Comparison of ENCODE assay signal across 11 mouse cellular contexts in the genomic region with DNA sequence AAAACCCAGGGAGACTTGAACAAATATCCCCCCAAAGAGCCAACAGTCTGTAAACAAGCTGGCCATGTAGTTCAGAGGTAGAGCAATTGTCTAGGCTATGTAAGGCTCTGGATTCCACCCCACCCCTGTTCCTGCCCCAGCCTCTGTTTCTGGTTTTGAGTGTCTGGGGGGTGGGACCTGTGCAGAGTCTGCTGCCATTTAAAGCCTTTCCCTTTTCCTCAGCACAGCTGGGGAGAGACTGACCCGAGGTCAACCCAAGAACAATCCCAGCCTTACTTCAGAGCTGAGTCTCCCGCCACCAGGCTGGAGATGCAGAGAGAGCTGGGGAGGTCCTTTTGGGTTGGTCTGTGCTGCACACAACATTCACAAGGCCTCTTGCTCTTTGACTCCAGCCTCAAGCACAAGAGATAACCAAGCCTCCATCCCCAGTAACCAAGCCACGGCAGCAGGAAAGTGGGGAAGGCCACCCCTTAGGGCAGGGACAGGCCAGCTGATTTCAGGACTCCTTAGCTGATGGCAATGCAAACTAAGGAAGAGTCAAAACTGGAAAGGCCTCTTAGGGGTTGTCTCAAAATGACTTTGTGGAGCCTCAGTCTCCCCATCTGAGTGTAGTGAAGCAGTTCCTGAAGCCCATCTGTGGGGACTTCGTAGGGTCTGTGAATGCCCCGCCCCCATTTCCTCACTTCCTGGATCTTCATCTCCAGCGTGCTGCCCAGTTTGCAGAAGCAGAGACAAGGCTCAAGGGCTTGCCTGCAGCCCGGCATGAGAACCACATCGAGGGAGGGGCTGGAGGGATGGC. TPM values are rescaled to one million over a fixed set of nuclear protein-coding genes. Genes with fewer than 3 reads are reported as not detected.
A peak's percentile ranks its signal among the peaks of the same experiment; 100 is the strongest.
DNase-seq lines count a peak whose midpoint lies in the region; ATAC-seq lines count a peak whose summit lies in the region.
"Had no signal": no experiment of that assay in that cellular context is flagged by ENCODE, and none has a peak within 500 bp of the region (broad histone marks: within the 10 kb centered on the region; RNA-seq: fewer than 3 reads in every experiment).

No protein-coding gene starts in this region.

- no peaks in the 10 kb centered on the region for H3K9me3 ChIP-seq in heart, embryonic 11.5 days (replicated peaks; ENCODE audit: control insufficient read depth, low read length)
- H3K9me3 ChIP-seq in embryonic facial prominence, embryonic 11.5 days (replicated peaks; ENCODE audit: control insufficient read depth, low read length): no peaks in the 10 kb centered on the region
- no peaks in the 10 kb centered on the region for H3K9me3 ChIP-seq in stomach, embryonic 14.5 days (ENCODE audit: control insufficient read depth, low read depth, low read length)
- H3K9me3 ChIP-seq in midbrain, embryonic 16.5 days (replicated peaks; ENCODE audit: control insufficient read depth, low read length, poor library complexity, severe bottlenecking): no peaks in the 10 kb centered on the region
- H3K9me3 ChIP-seq: G1E; midbrain, embryonic 12.5 days had no signal

- H3K36me3 ChIP-seq in heart, embryonic 11.5 days (ENCODE audit: control insufficient read depth, insufficient read depth, low read length): no peaks in the 10 kb centered on the region
- no peaks in the 10 kb centered on the region for H3K36me3 ChIP-seq in embryonic facial prominence, embryonic 11.5 days (replicated peaks; ENCODE audit: control insufficient read depth, insufficient read depth, low read depth, low read length)
- no peaks in the 10 kb centered on the region for H3K36me3 ChIP-seq in stomach, embryonic 14.5 days (ENCODE audit: control insufficient read depth, insufficient read depth, low read length)
- no peaks in the 10 kb centered on the region for H3K36me3 ChIP-seq in midbrain, embryonic 16.5 days (ENCODE audit: control insufficient read depth, insufficient read depth, low read length)
- H3K36me3 ChIP-seq: G1E; midbrain, embryonic 12.5 days had no signal

- H3K9ac ChIP-seq in heart, embryonic 11.5 days (ENCODE audit: low read depth, low read length): no peak overlapping the region
- H3K9ac ChIP-seq in embryonic facial prominence, embryonic 11.5 days (replicated peaks; ENCODE audit: low read length): no peak overlapping the region
- H3K9ac ChIP-seq in stomach, embryonic 14.5 days (replicated peaks; ENCODE audit: low read depth, low read length): no peak overlapping the region
- no peak overlapping the region for H3K9ac ChIP-seq in midbrain, embryonic 16.5 days (ENCODE audit: low read depth, low read length)
- H3K9ac ChIP-seq: midbrain, embryonic 12.5 days had no signal

- no peak overlapping the region for H3K27ac ChIP-seq in heart, embryonic 11.5 days (ENCODE audit: low read depth, low read length)
- no peak overlapping the region for H3K27ac ChIP-seq in embryonic facial prominence, embryonic 11.5 days (replicated peaks; ENCODE audit: low read depth, low read length)
- H3K27ac ChIP-seq in stomach, embryonic 14.5 days (ENCODE audit: low read length): no peak overlapping the region
- no peak overlapping the region for H3K27ac ChIP-seq in midbrain, embryonic 16.5 days (ENCODE audit: low read length)
- H3K27ac ChIP-seq: midbrain, embryonic 12.5 days had no signal

- DNase-seq in heart, postnatal 25 days (ENCODE audit: low spot score): no peak
- peak; percentile 30 to 61 for DNase-seq in spleen, postnatal 4 days (ENCODE audit: low spot score in 2 of 2)
- no peak for DNase-seq in spleen, adult 18-20 months
- peak; percentile 60 for DNase-seq in embryonic facial prominence, embryonic 11.5 days (ENCODE audit: low spot score)
- DNase-seq in urinary bladder, postnatal 14 days (ENCODE audit: low spot score): no peak
- DNase-seq: kidney, adult 2 months had no signal

- no peaks in the 10 kb centered on the region for H3K27me3 ChIP-seq in heart, embryonic 11.5 days (ENCODE audit: control insufficient read depth, insufficient read depth, low read length)
- H3K27me3 ChIP-seq in embryonic facial prominence, embryonic 11.5 days (ENCODE audit: control insufficient read depth, insufficient read depth, low read length): no peaks in the 10 kb centered on the region
- no peaks in the 10 kb centered on the region for H3K27me3 ChIP-seq in stomach, embryonic 14.5 days (ENCODE audit: control insufficient read depth, insufficient read depth, low read length)
- H3K27me3 ChIP-seq in midbrain, embryonic 16.5 days (ENCODE audit: control insufficient read depth, insufficient read depth, low read depth, low read length): no peaks in the 10 kb centered on the region
- H3K27me3 ChIP-seq: midbrain, embryonic 12.5 days had no signal

- ATAC-seq in heart, embryonic 11.5 days (replicated peaks; ENCODE audit: insufficient number of reproducible peaks, low FRiP score, low TSS enrichment): 0 out of 2 replicates have a peak, but pooled peaks have one; percentile 31
- peak; percentile 46; the same call in 1 of the 2 replicates for ATAC-seq in embryonic facial prominence, embryonic 11.5 days (replicated peaks; ENCODE audit: insufficient number of reproducible peaks, low FRiP score, low TSS enrichment, low read depth)
- peak; percentile 39; the same call in 1 of the 2 replicates for ATAC-seq in stomach, embryonic 14.5 days (ENCODE audit: insufficient number of reproducible peaks, insufficient read depth, low FRiP score, low read depth)
- ATAC-seq in midbrain, embryonic 16.5 days: no peak

- no peak overlapping the region for H3K4me3 ChIP-seq in heart, embryonic 11.5 days (ENCODE audit: low read depth, low read length)
- no peak overlapping the region for H3K4me3 ChIP-seq in embryonic facial prominence, embryonic 11.5 days (ENCODE audit: low read depth, low read length)
- no peak overlapping the region for H3K4me3 ChIP-seq in stomach, embryonic 14.5 days (ENCODE audit: low read depth, low read length)
- no peak overlapping the region for H3K4me3 ChIP-seq in midbrain, embryonic 16.5 days (ENCODE audit: low read depth, low read length)
- H3K4me3 ChIP-seq: midbrain, embryonic 12.5 days had no signal

- intact Hi-C loops in heart, postnatal 25 days (cut with DNase I): loop anchor here (2.0 kb wide), 1 partner anchor 13 kb away; no protein-coding TSS in a partner anchor

- 45% methylated on average over 8 of the region's 8 CpGs for WGBS in heart, embryonic 11.5 days (ENCODE audit: insufficient replicate concordance)
- 38% methylated on average over 8 of the region's 8 CpGs for WGBS in embryonic facial prominence, embryonic 11.5 days
- 43% methylated on average over 8 of the region's 8 CpGs for WGBS in stomach, embryonic 14.5 days
- WGBS in midbrain, embryonic 16.5 days: 52% methylated on average over 8 of the region's 8 CpGs

- H3K4me1 ChIP-seq in heart, embryonic 11.5 days (ENCODE audit: control insufficient read depth, insufficient read depth, low read length): peaks cover 5% of the 10 kb centered on the region
- H3K4me1 ChIP-seq in embryonic facial prominence, embryonic 11.5 days (ENCODE audit: control insufficient read depth, insufficient read depth, low read length): no peaks in the 10 kb centered on the region
- peaks cover 3% of the 10 kb centered on the region; the same call in 1 of the 2 replicates for H3K4me1 ChIP-seq in stomach, embryonic 14.5 days (ENCODE audit: control insufficient read depth, insufficient read depth, low read length)
- no peaks in the 10 kb centered on the region for H3K4me1 ChIP-seq in midbrain, embryonic 16.5 days (ENCODE audit: control insufficient read depth, insufficient read depth, low read length)

- no peak overlapping the region for H3K4me2 ChIP-seq in heart, embryonic 11.5 days
- H3K4me2 ChIP-seq in embryonic facial prominence, embryonic 11.5 days (ENCODE audit: low read depth, low read length): no peak overlapping the region
- no peak overlapping the region for H3K4me2 ChIP-seq in stomach, embryonic 14.5 days (replicated peaks; ENCODE audit: low read depth, low read length)
- H3K4me2 ChIP-seq in midbrain, embryonic 16.5 days (ENCODE audit: low read length): no peak overlapping the region
- H3K4me2 ChIP-seq: midbrain, embryonic 12.5 days had no signal

RNA-seq across cellular contexts. Expression of a gene that starts 15.4 kb away (rescaled TPM):
- 1.9 and 3.4 TPM in 2 replicates for polyA plus RNA-seq in heart, embryonic 11.5 days (2014; fragmentation: Nextera tagmentation; extraction: Ambion mirVana)
- total RNA-seq in heart, postnatal 25 days (2021): 10 to 100 TPM; 41.8 to 77.1 TPM
- polyA plus RNA-seq in embryonic facial prominence, embryonic 11.5 days (2014; fragmentation: Nextera tagmentation; extraction: Ambion mirVana): 6.3 and 6.9 TPM in 2 replicates
- polyA plus RNA-seq in stomach, embryonic 14.5 days (2014; fragmentation: Nextera tagmentation; extraction: Ambion mirVana): 2.5 and 3.0 TPM in 2 replicates
- polyA plus RNA-seq in midbrain, embryonic 16.5 days (2015; fragmentation: Nextera tagmentation; extraction: Ambion mirVana): 52.7 and 66.3 TPM in 2 replicates

RNA-seq across cellular contexts. Expression of a gene that starts 56.9 kb away (rescaled TPM):
- polyA plus RNA-seq in heart, embryonic 11.5 days (2014; fragmentation: Nextera tagmentation; extraction: Ambion mirVana): 30.3 and 31.3 TPM in 2 replicates
- 10 to 100 TPM; 34.5 to 35.9 TPM for total RNA-seq in heart, postnatal 25 days (2021)
- polyA plus RNA-seq in embryonic facial prominence, embryonic 11.5 days (2014; fragmentation: Nextera tagmentation; extraction: Ambion mirVana): 19.4 and 21.6 TPM in 2 replicates
- polyA plus RNA-seq in stomach, embryonic 14.5 days (2014; fragmentation: Nextera tagmentation; extraction: Ambion mirVana): 26.5 and 29.8 TPM in 2 replicates
- polyA plus RNA-seq in midbrain, embryonic 16.5 days (2015; fragmentation: Nextera tagmentation; extraction: Ambion mirVana): 18.5 and 19.1 TPM in 2 replicates

Comparison
In these comparisons a context has a peak if more than half of its experiments do, and no peak if none do; other contexts are left out.
1. DNase-seq: peak in spleen, postnatal 4 days (2 of 2) and embryonic facial prominence, embryonic 11.5 days (single experiment); none in heart, postnatal 25 days (single experiment), spleen, adult 18-20 months (0 of 2) and urinary bladder, postnatal 14 days (single experiment).